Mouse (Mus musculus) heart, embryonic 10.5 days (tissue): ENCODE results near the gene Cyp4x1. TPM values are rescaled to one million over a fixed set of nuclear protein-coding genes. Genes with fewer than 3 reads are reported as not detected.

Experiments used
- DNase-seq: peaks from one replicate; pipeline ENCODE4 v3.0.0-alpha.2; 2017; ENCODE audit warnings: low spot score
- H3K27ac ChIP-seq: fragments of 300-500 bp; sonication (generic); 2 replicates; pipeline ENCODE4 v1.5.1; 2016; ENCODE audit warnings: mild to moderate bottlenecking
- H3K27me3 ChIP-seq: fragments of 300-500 bp; sonication (generic); 2 replicates; pipeline ENCODE4 v1.6.1; 2016; ENCODE audit warnings: mild to moderate bottlenecking; ENCODE audit not compliant: poor library complexity, insufficient read depth, severe bottlenecking
- H3K36me3 ChIP-seq: fragments of 300-500 bp; sonication (generic); 2 replicates; pipeline ENCODE4 v1.6.1; 2016; ENCODE audit warnings: mild to moderate bottlenecking, moderate library complexity
- H3K4me1 ChIP-seq: fragments of 300-500 bp; sonication (generic); 2 replicates; pipeline ENCODE4 v1.6.1; 2016; ENCODE audit warnings: mild to moderate bottlenecking
- H3K4me3 ChIP-seq: fragments of 300-500 bp; sonication (generic); 2 replicates; pipeline ENCODE4 v1.5.1; 2016; ENCODE audit warnings: mild to moderate bottlenecking, moderate library complexity
- H3K9me3 ChIP-seq: fragments of 300-500 bp; sonication (generic); 2 replicates; pipeline ENCODE4 v1.6.1; 2016; ENCODE audit warnings: mild to moderate bottlenecking, moderate library complexity
- WGBS: fragments of 180-500 bp; shearing (Covaris S2); methylation state at CpG from one replicate; pipeline ENCODE4 v1.1.7; 2016; 5-methylcytosine and 5-hydroxymethylcytosine counted together
- polyA plus RNA-seq: library from polyadenylated mRNA; unstranded; fragments of >200 nt; fragmentation: Nextera tagmentation; extraction: Ambion mirVana; gene quantifications from 2 replicates; pipeline ENCODE4 v1.2.1, GENCODE M21; 2016

Gene Cyp4x1
- polyA plus RNA-seq, 1 experiment from 2014 or later = 0.21 TPM

GRCm38 (mm10) chr4:115086257-115086656, 47.8 kb downstream of the Cyp4x1 start:
- Histone ChIP-seq H3K4me1 (peaks cover 7% of the 10 kb centered on the region), H3K36me3 (no peaks in the 10 kb centered on the region), H3K27ac (no peak overlapping the region), H3K9me3 (no peaks in the 10 kb centered on the region), H3K4me3 (no peak overlapping the region), H3K27me3 (peaks cover 84% of the 10 kb centered on the region)
- 60% methylated on average over 4 of the region's 4 CpGs for whole genome bisulfite sequencing
- no peak for DNase-seq

- peaks cover 78% of the 10 kb centered on the region for H3K27me3 ChIP-seq
- no peak for DNase-seq
- H3K9me3 ChIP-seq = no peaks in the 10 kb centered on the region
- peaks cover 7% of the 10 kb centered on the region for H3K4me1 ChIP-seq
- 17% methylated on average over 6 of the region's 6 CpGs for WGBS
- no peaks in the 10 kb centered on the region for H3K36me3 ChIP-seq
- no peak overlapping the region for H3K27ac ChIP-seq
- H3K4me3 ChIP-seq = no peak overlapping the region
These were observed 48.5 kb downstream of the Cyp4x1 start for GRCm38 (mm10) chr4:115085522-115086095.

GRCm38 (mm10) chr4:115083031-115083430, 51.0 kb downstream of the Cyp4x1 start:
- H3K27ac ChIP-seq = no peak overlapping the region
- H3K9me3 ChIP-seq = no peaks in the 10 kb centered on the region
- WGBS = 79% methylated on average over 3 of the region's 3 CpGs
- no peak for DNase-seq
- H3K4me3 ChIP-seq = no peak overlapping the region
- peaks cover 64% of the 10 kb centered on the region for H3K27me3 ChIP-seq
- no peaks in the 10 kb centered on the region for H3K36me3 ChIP-seq
- peaks cover 15% of the 10 kb centered on the region for H3K4me1 ChIP-seq

- Histone ChIP-seq H3K4me3 (0 out of 2 replicates have a peak overlapping the region, but pooled peaks have one; percentile 18), H3K9me3 (no peaks in the 10 kb centered on the region), H3K27me3 (peaks cover 58% of the 10 kb centered on the region), H3K4me1 (peaks cover 22% of the 10 kb centered on the region), H3K27ac (peak overlapping the region; percentile 70), H3K36me3 (no peaks in the 10 kb centered on the region)
- DNase-seq = no peak
- 26% methylated on average over 5 of the region's 5 CpGs for WGBS
These were observed 54.2 kb downstream of the Cyp4x1 start for GRCm38 (mm10) chr4:115079821-115080349.

- peaks cover 22% of the 10 kb centered on the region for H3K4me1 ChIP-seq
- H3K27me3 ChIP-seq = peaks cover 58% of the 10 kb centered on the region
- peak overlapping the region; percentile 70 for H3K27ac ChIP-seq
These were observed 54.9 kb downstream of the Cyp4x1 start for GRCm38 (mm10) chr4:115078892-115079820.

GRCm38 (mm10) chr4:115075204-115075915, 58.7 kb downstream of the Cyp4x1 start:
- DNase-seq = no peak
- Histone ChIP-seq H3K9me3 (no peaks in the 10 kb centered on the region), H3K4me3 (no peak overlapping the region), H3K27me3 (peaks cover 52% of the 10 kb centered on the region), H3K4me1 (peaks cover 22% of the 10 kb centered on the region), H3K36me3 (no peaks in the 10 kb centered on the region), H3K27ac (peak overlapping the region; percentile 60; the same call in 1 of the 2 replicates)
- 41% methylated on average over 3 of the region's 3 CpGs for WGBS

More at GRCm38 (mm10) chr4:115078892-115079820, 54.9 kb downstream of the Cyp4x1 start:
- no peaks in the 10 kb centered on the region for H3K36me3 ChIP-seq
- 0 out of 2 replicates have a peak overlapping the region, but pooled peaks have one; percentile 18 for H3K4me3 ChIP-seq
- 30% methylated on average over 10 of the region's 10 CpGs for WGBS
- DNase-seq = no peak
- H3K9me3 ChIP-seq = no peaks in the 10 kb centered on the region

- no peak for DNase-seq
- peak overlapping the region; percentile 13; the same call in 1 of the 2 replicates for H3K27ac ChIP-seq
- no peaks in the 10 kb centered on the region for H3K36me3 ChIP-seq
- no peak overlapping the region for H3K4me3 ChIP-seq
- H3K27me3 ChIP-seq = peaks cover 52% of the 10 kb centered on the region
- 83% methylated on average over 1 of the region's 1 CpGs for WGBS
- H3K4me1 ChIP-seq = peaks cover 18% of the 10 kb centered on the region
- no peaks in the 10 kb centered on the region for H3K9me3 ChIP-seq
These were observed 59.3 kb downstream of the Cyp4x1 start for GRCm38 (mm10) chr4:115074789-115075188.

- Histone ChIP-seq H3K27ac (no peak overlapping the region), H3K36me3 (peaks cover 10% of the 10 kb centered on the region; the same call in 1 of the 2 replicates), H3K27me3 (peaks cover 64% of the 10 kb centered on the region), H3K9me3 (no peaks in the 10 kb centered on the region), H3K4me3 (no peak overlapping the region), H3K4me1 (peaks cover 7% of the 10 kb centered on the region; the same call in 1 of the 2 replicates)
- no peak for DNase-seq
- 12% methylated on average over 1 of the region's 1 CpGs for WGBS
These were observed 62.4 kb downstream of the Cyp4x1 start for GRCm38 (mm10) chr4:115071668-115072067.

- DNase-seq = no peak
- H3K9me3 ChIP-seq = no peaks in the 10 kb centered on the region
- peak overlapping the region; percentile 74 for H3K4me3 ChIP-seq
- WGBS = 2% methylated on average over 31 of the region's 31 CpGs
- peaks cover 100% of the 10 kb centered on the region for H3K27me3 ChIP-seq
- peaks cover 16% of the 10 kb centered on the region for H3K4me1 ChIP-seq
- peak overlapping the region; percentile 78 for H3K27ac ChIP-seq
- peaks cover 16% of the 10 kb centered on the region; the same call in 1 of the 2 replicates for H3K36me3 ChIP-seq
These were observed 70.4 kb downstream of the Cyp4x1 start for GRCm38 (mm10) chr4:115063518-115064239.

GRCm38 (mm10) chr4:115062875-115063517, 71.1 kb downstream of the Cyp4x1 start:
- WGBS = under 1% methylated on average over 57 of the region's 58 CpGs
- H3K27me3 ChIP-seq = peaks cover 97% of the 10 kb centered on the region

GRCm38 (mm10) chr4:115062540-115062874, 71.6 kb downstream of the Cyp4x1 start:
- Histone ChIP-seq H3K4me1 (peaks cover 16% of the 10 kb centered on the region), H3K9me3 (no peaks in the 10 kb centered on the region), H3K4me3 (peak overlapping the region; percentile 74), H3K36me3 (peaks cover 10% of the 10 kb centered on the region; the same call in 1 of the 2 replicates), H3K27ac (peak overlapping the region; percentile 78), H3K27me3 (peaks cover 97% of the 10 kb centered on the region)
- WGBS = 2% methylated on average over 9 of the region's 9 CpGs
- no peak for DNase-seq

More at GRCm38 (mm10) chr4:115062875-115063517, 71.1 kb downstream of the Cyp4x1 start:
- H3K9me3 ChIP-seq = no peaks in the 10 kb centered on the region
- H3K4me1 ChIP-seq = peaks cover 16% of the 10 kb centered on the region
- peak overlapping the region; percentile 78 for H3K27ac ChIP-seq
- no peak for DNase-seq
- peak overlapping the region; percentile 74 for H3K4me3 ChIP-seq
- H3K36me3 ChIP-seq = peaks cover 10% of the 10 kb centered on the region; the same call in 1 of the 2 replicates
